Mouse (Mus musculus): Measurements from ENCODE around the gene Hbb-bh2. TPM values are rescaled to one million over a fixed set of nuclear protein-coding genes. Genes with fewer than 3 reads are reported as not detected.
A peak's percentile ranks its signal among the peaks of the same experiment; 100 is the strongest.

Hbb-bh2 gene
- total and polyA plus RNA-seq, 2 experiments: not detected

- no peak overlapping the region for H3K9ac ChIP-seq (ENCODE audit: low read depth, low read length)
- H3K27ac ChIP-seq (replicated peaks; ENCODE audit: insufficient read depth, low read depth, low read length): no peak overlapping the region
- WGBS: 72% methylated on average over 1 of the region's 1 CpGs
- TF ChIP-seq POLR2A (IDR thresholded peaks at IDR 0.05; ENCODE audit: extremely low read depth, insufficient read depth, low read length): no peak
- peak; percentile 36 for TF ChIP-seq CTCF (IDR thresholded peaks at IDR 0.05; ENCODE audit: low read depth, low read length)
- no peaks in the 10 kb centered on the region for H3K4me1 ChIP-seq (ENCODE audit: control insufficient read depth, insufficient read depth, low read length)
- H3K27me3 ChIP-seq (ENCODE audit: control insufficient read depth, insufficient read depth, low read length): no peaks in the 10 kb centered on the region
- H3K79me2 ChIP-seq (ENCODE audit: control insufficient read depth, insufficient read depth, low read length): no peaks in the 10 kb centered on the region
- H3K36me3 ChIP-seq (ENCODE audit: control insufficient read depth, insufficient read depth, low read length): no peaks in the 10 kb centered on the region
- H3K4me3 ChIP-seq (ENCODE audit: insufficient read depth, low read depth, low read length): no peak overlapping the region
- peak; percentile 29 for DNase-seq (ENCODE audit: extremely low read depth, low read depth, low spot score)
These were observed 33.5 kb downstream of the Hbb-bh2 start for GRCm38 (mm10) chr7:103806856-103807255.

- 21% methylated on average over 4 of the region's 4 CpGs for WGBS
- no peak overlapping the region for H3K27ac ChIP-seq (replicated peaks; ENCODE audit: insufficient read depth, low read depth, low read length)
- H3K9ac ChIP-seq (ENCODE audit: low read depth, low read length): no peak overlapping the region
- no peaks in the 10 kb centered on the region for H3K79me2 ChIP-seq (ENCODE audit: control insufficient read depth, insufficient read depth, low read length)
- no peaks in the 10 kb centered on the region for H3K27me3 ChIP-seq (ENCODE audit: control insufficient read depth, insufficient read depth, low read length)
- no peaks in the 10 kb centered on the region for H3K36me3 ChIP-seq (ENCODE audit: control insufficient read depth, insufficient read depth, low read length)
- peak; percentile 5 for DNase-seq (ENCODE audit: extremely low read depth, low read depth, low spot score)
- TF ChIP-seq POLR2A (IDR thresholded peaks at IDR 0.05; ENCODE audit: extremely low read depth, insufficient read depth, low read length) (no peak), CTCF (IDR thresholded peaks at IDR 0.05; ENCODE audit: low read depth, low read length) (no peak)
- no peak overlapping the region for H3K4me3 ChIP-seq (ENCODE audit: insufficient read depth, low read depth, low read length)
- H3K4me1 ChIP-seq (ENCODE audit: control insufficient read depth, insufficient read depth, low read length): no peaks in the 10 kb centered on the region
These were observed 47.5 kb downstream of the Hbb-bh2 start for GRCm38 (mm10) chr7:103792669-103793388.

- Histone ChIP-seq H3K27ac (replicated peaks; ENCODE audit: insufficient read depth, low read depth, low read length) (no peak within 1 kb of the TSS), H3K79me2 (ENCODE audit: control insufficient read depth, insufficient read depth, low read length) (no peaks in the 10 kb centered on the region), H3K4me3 (ENCODE audit: insufficient read depth, low read depth, low read length) (no peak within 1 kb of the TSS), H3K4me1 (ENCODE audit: control insufficient read depth, insufficient read depth, low read length) (no peaks in the 10 kb centered on the region), H3K27me3 (ENCODE audit: control insufficient read depth, insufficient read depth, low read length) (no peaks in the 10 kb centered on the region), H3K36me3 (ENCODE audit: control insufficient read depth, insufficient read depth, low read length) (no peaks in the 10 kb centered on the region), H3K9ac (ENCODE audit: low read depth, low read length) (no peak within 1 kb of the TSS)
- no peak for TF ChIP-seq POLR2A (IDR thresholded peaks at IDR 0.05; ENCODE audit: extremely low read depth, insufficient read depth, low read length)
- WGBS: 65% methylated on average over 3 of the region's 3 CpGs
- no peak for DNase-seq (ENCODE audit: extremely low read depth, low read depth, low spot score)
These were observed 48.6 kb downstream of the Hbb-bh2 start, which contains the start of gene Olfr67 for GRCm38 (mm10) chr7:103791721-103792120. Gene Olfr67 (minus strand): TSS chr7:103791821.

Other genes starting within 250 kb of the Hbb-bh2 start
Only the 30 nearest of the 32 such genes appear.
- not detected in 2 replicates for gene Olfr620, start 228.0 kb downstream of the Hbb-bh2 start, total RNA-seq (2014; rRNA removed)
- gene Olfr620, start 228.0 kb downstream of the Hbb-bh2 start, polyA plus RNA-seq (2012; rRNA removed): not detected in 2 replicates
- gene Olfr622, start 197.8 kb downstream of the Hbb-bh2 start, total RNA-seq (2014; rRNA removed): not detected in 2 replicates
- gene Olfr622, start 197.8 kb downstream of the Hbb-bh2 start, polyA plus RNA-seq (2012; rRNA removed): not detected in 2 replicates
- gene Olfr623, start 176.8 kb downstream of the Hbb-bh2 start, total RNA-seq (2014; rRNA removed): not detected in 2 replicates
- not detected in 2 replicates for gene Olfr623, start 176.8 kb downstream of the Hbb-bh2 start, polyA plus RNA-seq (2012; rRNA removed)
- gene Olfr624, start 169.3 kb downstream of the Hbb-bh2 start, total RNA-seq (2014; rRNA removed): under 0.01 and 0.07 TPM in 2 replicates
- not detected in 2 replicates for gene Olfr624, start 169.3 kb downstream of the Hbb-bh2 start, polyA plus RNA-seq (2012; rRNA removed)
- not detected in 2 replicates for gene Olfr625-ps1, start 157.8 kb downstream of the Hbb-bh2 start, total RNA-seq (2014; rRNA removed)
- gene Olfr625-ps1, start 157.8 kb downstream of the Hbb-bh2 start, polyA plus RNA-seq (2012; rRNA removed): not detected in 2 replicates
- gene Olfr243, start 125.8 kb downstream of the Hbb-bh2 start, total RNA-seq (2014; rRNA removed): not detected in 2 replicates
- not detected in 2 replicates for gene Olfr243, start 125.8 kb downstream of the Hbb-bh2 start, polyA plus RNA-seq (2012; rRNA removed)
- gene Olfr628, start 110.1 kb downstream of the Hbb-bh2 start, total RNA-seq (2014; rRNA removed): not detected in 2 replicates
- gene Olfr628, start 110.1 kb downstream of the Hbb-bh2 start, polyA plus RNA-seq (2012; rRNA removed): not detected in 2 replicates
- gene Olfr629, start 95.6 kb downstream of the Hbb-bh2 start, total RNA-seq (2014; rRNA removed): not detected in 2 replicates
- not detected in 2 replicates for gene Olfr629, start 95.6 kb downstream of the Hbb-bh2 start, polyA plus RNA-seq (2012; rRNA removed)
- not detected in 2 replicates for gene Olfr630, start 83.2 kb downstream of the Hbb-bh2 start, total RNA-seq (2014; rRNA removed)
- not detected in 2 replicates for gene Olfr630, start 83.2 kb downstream of the Hbb-bh2 start, polyA plus RNA-seq (2012; rRNA removed)
- not detected in 2 replicates for gene Olfr69, start 68.9 kb downstream of the Hbb-bh2 start, total RNA-seq (2014; rRNA removed)
- gene Olfr69, start 68.9 kb downstream of the Hbb-bh2 start, polyA plus RNA-seq (2012; rRNA removed): not detected in 2 replicates
- not detected in 2 replicates for gene Olfr68, start 60.8 kb downstream of the Hbb-bh2 start, total RNA-seq (2014; rRNA removed)
- not detected in 2 replicates for gene Olfr68, start 60.8 kb downstream of the Hbb-bh2 start, polyA plus RNA-seq (2012; rRNA removed)
- not detected in 2 replicates for gene Olfr67, start 48.7 kb downstream of the Hbb-bh2 start, total RNA-seq (2014; rRNA removed)
- not detected in 2 replicates for gene Olfr67, start 48.7 kb downstream of the Hbb-bh2 start, polyA plus RNA-seq (2012; rRNA removed)
- 116 and 144 TPM in 2 replicates for gene Hbb-bt, start 26.5 kb downstream of the Hbb-bh2 start, total RNA-seq (2014; rRNA removed)
- gene Hbb-bt, start 26.5 kb downstream of the Hbb-bh2 start, polyA plus RNA-seq (2012; rRNA removed): 56.2 and 75.5 TPM in 2 replicates
- gene Hbb-bs, start 12.4 kb downstream of the Hbb-bh2 start, total RNA-seq (2014; rRNA removed): 760 and 1,100 TPM in 2 replicates
- gene Hbb-bs, start 12.4 kb downstream of the Hbb-bh2 start, polyA plus RNA-seq (2012; rRNA removed): 551 and 848 TPM in 2 replicates
- gene Hbb-bh1, start 2.6 kb upstream of the Hbb-bh2 start, total RNA-seq (2014; rRNA removed): not detected in 2 replicates
- gene Hbb-bh1, start 2.6 kb upstream of the Hbb-bh2 start, polyA plus RNA-seq (2012; rRNA removed): not detected in 2 replicates
- gene Hbb-y, start 12.7 kb upstream of the Hbb-bh2 start, total RNA-seq (2014; rRNA removed): not detected in 2 replicates
- not detected in 2 replicates for gene Hbb-y, start 12.7 kb upstream of the Hbb-bh2 start, polyA plus RNA-seq (2012; rRNA removed)
- not detected in 2 replicates for gene Olfr66, start 45.7 kb upstream of the Hbb-bh2 start, total RNA-seq (2014; rRNA removed)
- not detected in 2 replicates for gene Olfr66, start 45.7 kb upstream of the Hbb-bh2 start, polyA plus RNA-seq (2012; rRNA removed)
- gene Olfr64, start 54.0 kb upstream of the Hbb-bh2 start, total RNA-seq (2014; rRNA removed): not detected in 2 replicates
- not detected in 2 replicates for gene Olfr64, start 54.0 kb upstream of the Hbb-bh2 start, polyA plus RNA-seq (2012; rRNA removed)
- gene Olfr65, start 63.0 kb upstream of the Hbb-bh2 start, total RNA-seq (2014; rRNA removed): not detected in 2 replicates
- not detected in 2 replicates for gene Olfr65, start 63.0 kb upstream of the Hbb-bh2 start, polyA plus RNA-seq (2012; rRNA removed)
- not detected in 2 replicates for gene Olfr631, start 88.3 kb upstream of the Hbb-bh2 start, total RNA-seq (2014; rRNA removed)
- not detected in 2 replicates for gene Olfr631, start 88.3 kb upstream of the Hbb-bh2 start, polyA plus RNA-seq (2012; rRNA removed)
- gene Olfr632, start 93.8 kb upstream of the Hbb-bh2 start, total RNA-seq (2014; rRNA removed): not detected in 2 replicates
- not detected in 2 replicates for gene Olfr632, start 93.8 kb upstream of the Hbb-bh2 start, polyA plus RNA-seq (2012; rRNA removed)
- gene Olfr633, start 103.9 kb upstream of the Hbb-bh2 start, total RNA-seq (2014; rRNA removed): not detected in 2 replicates
- gene Olfr633, start 103.9 kb upstream of the Hbb-bh2 start, polyA plus RNA-seq (2012; rRNA removed): not detected in 2 replicates
- gene Olfr635, start 130.6 kb upstream of the Hbb-bh2 start, total RNA-seq (2014; rRNA removed): not detected in 2 replicates
- gene Olfr635, start 130.6 kb upstream of the Hbb-bh2 start, polyA plus RNA-seq (2012; rRNA removed): not detected in 2 replicates
- gene Olfr638, start 158.2 kb upstream of the Hbb-bh2 start, total RNA-seq (2014; rRNA removed): not detected in 2 replicates
- not detected in 2 replicates for gene Olfr638, start 158.2 kb upstream of the Hbb-bh2 start, polyA plus RNA-seq (2012; rRNA removed)
- under 0.01 TPM in 2 replicates for gene Olfr639, start 176.8 kb upstream of the Hbb-bh2 start, total RNA-seq (2014; rRNA removed)
- not detected in 2 replicates for gene Olfr639, start 176.8 kb upstream of the Hbb-bh2 start, polyA plus RNA-seq (2012; rRNA removed)
- not detected in 2 replicates for gene Olfr640, start 185.1 kb upstream of the Hbb-bh2 start, total RNA-seq (2014; rRNA removed)
- gene Olfr640, start 185.1 kb upstream of the Hbb-bh2 start, polyA plus RNA-seq (2012; rRNA removed): not detected in 2 replicates
- not detected in 2 replicates for gene Olfr641, start 194.9 kb upstream of the Hbb-bh2 start, total RNA-seq (2014; rRNA removed)
- not detected in 2 replicates for gene Olfr641, start 194.9 kb upstream of the Hbb-bh2 start, polyA plus RNA-seq (2012; rRNA removed)
- gene Olfr642, start 212.1 kb upstream of the Hbb-bh2 start, total RNA-seq (2014; rRNA removed): not detected in 2 replicates
- gene Olfr642, start 212.1 kb upstream of the Hbb-bh2 start, polyA plus RNA-seq (2012; rRNA removed): not detected in 2 replicates
- gene 4930516K23Rik, start 220.9 kb upstream of the Hbb-bh2 start, total RNA-seq (2014; rRNA removed): not detected in 2 replicates
- gene 4930516K23Rik, start 220.9 kb upstream of the Hbb-bh2 start, polyA plus RNA-seq (2012; rRNA removed): not detected in 2 replicates
- gene Olfr644, start 231.3 kb upstream of the Hbb-bh2 start, total RNA-seq (2014; rRNA removed): not detected in 2 replicates
- gene Olfr644, start 231.3 kb upstream of the Hbb-bh2 start, polyA plus RNA-seq (2012; rRNA removed): not detected in 2 replicates